Mouse (Mus musculus) liver, embryonic 11.5 days (tissue): Measurements from ENCODE around the gene Crx. TPM values are rescaled to one million over a fixed set of nuclear protein-coding genes. Genes with fewer than 3 reads are reported as not detected.
A peak's percentile ranks its signal among the peaks of the same experiment; 100 is the strongest.

Experiments used
- ATAC-seq: fragments of 200-750 bp; cut with Nextera tagmentation; replicated peaks from 2 replicates; pipeline ENCODE4 v1.8.0; 2017; ENCODE audit warnings: moderate number of reproducible peaks, mild to moderate bottlenecking, moderate TSS enrichment, moderate library complexity; ENCODE audit not compliant: low FRiP score
- DNase-seq: peaks from one replicate; pipeline ENCODE4 v3.0.0-alpha.2; 2017; ENCODE audit warnings: low spot score
- H3K27ac ChIP-seq: fragments of 300-500 bp; sonication (generic); 2 replicates; pipeline ENCODE4 v1.5.1; 2014; ENCODE audit warnings: mild to moderate bottlenecking, low read depth, low read length, control low read depth
- H3K27me3 ChIP-seq: fragments of 300-500 bp; sonication (generic); replicated peaks from 2 replicates; pipeline ENCODE4 v1.6.1; 2014; ENCODE audit warnings: low read length, mixed read lengths; ENCODE audit not compliant: control insufficient read depth, insufficient read depth
- H3K36me3 ChIP-seq: fragments of 300-500 bp; sonication (generic); 2 replicates; pipeline ENCODE4 v1.6.1; 2014; ENCODE audit warnings: mild to moderate bottlenecking, low read length, moderate library complexity, mixed read lengths; ENCODE audit not compliant: control insufficient read depth, insufficient read depth
- H3K4me1 ChIP-seq: fragments of 300-500 bp; sonication (generic); replicated peaks from 2 replicates; pipeline ENCODE4 v1.6.1; 2014; ENCODE audit warnings: low read length, mixed read lengths; ENCODE audit not compliant: control insufficient read depth, insufficient read depth
- H3K4me2 ChIP-seq: fragments of 300-500 bp; sonication (generic); 2 replicates; pipeline ENCODE4 v1.6.1; 2014; ENCODE audit warnings: mild to moderate bottlenecking, control low read depth, moderate library complexity
- H3K4me3 ChIP-seq: fragments of 300-500 bp; sonication (generic); 2 replicates; pipeline ENCODE4 v1.5.1; 2014; ENCODE audit warnings: low read depth, low read length, control low read depth
- H3K9ac ChIP-seq: fragments of 300-500 bp; sonication (generic); 2 replicates; pipeline ENCODE4 v1.6.1; 2014; ENCODE audit warnings: low read depth, low read length, control low read depth
- H3K9me3 ChIP-seq: fragments of 300-500 bp; sonication (generic); 2 replicates; pipeline ENCODE4 v1.6.1; 2016; ENCODE audit warnings: low read length, inconsistent platforms, mixed read lengths; ENCODE audit not compliant: control insufficient read depth
- WGBS: fragments of 180-500 bp; shearing (Covaris S2); extraction: QIAGEN DNeasy Blood & Tissue Kit; methylation state at CpG from one replicate; pipeline ENCODE4 v1.1.7; 2014; 5-methylcytosine and 5-hydroxymethylcytosine counted together
- polyA plus RNA-seq: library from polyadenylated mRNA; unstranded; fragments of >200 nt; fragmentation: Nextera tagmentation; extraction: Ambion mirVana; gene quantifications from 2 replicates; pipeline ENCODE4 v1.2.1, GENCODE M21; 2014

The Crx gene
- not detected in 2 replicates for polyA plus RNA-seq

- WGBS: 30% methylated on average over 4 of the region's 4 CpGs
- Histone ChIP-seq H3K9ac (no peak within 1 kb of the TSS), H3K27me3 (no peaks in the 10 kb centered on the region), H3K36me3 (no peaks in the 10 kb centered on the region), H3K27ac (no peak within 1 kb of the TSS), H3K4me2 (no peak within 1 kb of the TSS), H3K4me3 (no peak within 1 kb of the TSS), H3K4me1 (no peaks in the 10 kb centered on the region), H3K9me3 (no peaks in the 10 kb centered on the region)
- DNase-seq (no peak), ATAC-seq (no peak)
Measured at GRCm38 (mm10) chr7:15879756-15880155, at the start of gene Crx. Gene Crx, minus strand, starts transcription at chr7:15879968.

GRCm38 (mm10) chr7:15922220-15922773, 42.5 kb upstream of the Crx start, which contains the start of gene Selenow:
Gene Selenow, minus strand, starts transcription at chr7:15922402.
- Histone ChIP-seq H3K4me2 (peak within 1 kb of the TSS; percentile 93), H3K36me3 (peaks cover 17% of the 10 kb centered on the region; the same call in 1 of the 2 replicates), H3K9ac (peak within 1 kb of the TSS; percentile 90), H3K4me1 (peaks cover 30% of the 10 kb centered on the region), H3K27me3 (no peaks in the 10 kb centered on the region), H3K9me3 (no peaks in the 10 kb centered on the region), H3K4me3 (peak within 1 kb of the TSS; percentile 78), H3K27ac (peak within 1 kb of the TSS; percentile 70)
- DNase-seq (peak; percentile 92), ATAC-seq (peak; percentile 94)
- WGBS: under 1% methylated on average over 33 of the region's 33 CpGs

GRCm38 (mm10) chr7:15921796-15922195, 42.0 kb upstream of the Crx start:
- Histone ChIP-seq H3K27me3 (no peaks in the 10 kb centered on the region), H3K4me2 (peak overlapping the region; percentile 93), H3K9me3 (no peaks in the 10 kb centered on the region), H3K9ac (peak overlapping the region; percentile 90), H3K36me3 (peaks cover 19% of the 10 kb centered on the region; the same call in 1 of the 2 replicates), H3K4me3 (peak overlapping the region; percentile 78), H3K4me1 (peaks cover 30% of the 10 kb centered on the region), H3K27ac (peak overlapping the region; percentile 70)
- peak; percentile 53 for DNase-seq
- peak; percentile 44 for ATAC-seq
- 0% methylated on average over 10 of the region's 10 CpGs for WGBS

- DNase-seq: no peak
- Histone ChIP-seq H3K36me3 (peaks cover 20% of the 10 kb centered on the region; the same call in 1 of the 2 replicates), H3K27me3 (no peaks in the 10 kb centered on the region), H3K4me1 (peaks cover 30% of the 10 kb centered on the region), H3K4me2 (peak overlapping the region; percentile 93), H3K9ac (peak overlapping the region; percentile 90), H3K27ac (peak overlapping the region; percentile 25; the same call in 1 of the 2 replicates), H3K4me3 (peak overlapping the region; percentile 78), H3K9me3 (no peaks in the 10 kb centered on the region)
- 70% methylated on average over 6 of the region's 6 CpGs for WGBS
- ATAC-seq: no peak
Measured at GRCm38 (mm10) chr7:15920645-15921190, 41.0 kb upstream of the Crx start.

GRCm38 (mm10) chr7:15919947-15920346, 40.2 kb upstream of the Crx start:
- no peaks in the 10 kb centered on the region for H3K27me3 ChIP-seq
- H3K4me3 ChIP-seq: peak overlapping the region; percentile 78
- H3K9ac ChIP-seq: no peak overlapping the region
- H3K27ac ChIP-seq: no peak overlapping the region
- DNase-seq (no peak), ATAC-seq (no peak)
- peak overlapping the region; percentile 93 for H3K4me2 ChIP-seq
- no peaks in the 10 kb centered on the region for H3K9me3 ChIP-seq
- 94% methylated on average over 9 of the region's 9 CpGs for whole genome bisulfite sequencing
- H3K36me3 ChIP-seq: peaks cover 20% of the 10 kb centered on the region; the same call in 1 of the 2 replicates
- peaks cover 30% of the 10 kb centered on the region for H3K4me1 ChIP-seq

- Histone ChIP-seq H3K4me1 (peaks cover 30% of the 10 kb centered on the region), H3K9me3 (no peaks in the 10 kb centered on the region), H3K4me2 (no peak overlapping the region), H3K27ac (no peak overlapping the region), H3K36me3 (peaks cover 20% of the 10 kb centered on the region; the same call in 1 of the 2 replicates), H3K27me3 (no peaks in the 10 kb centered on the region), H3K4me3 (no peak overlapping the region), H3K9ac (no peak overlapping the region)
- no peak for ATAC-seq
- DNase-seq: no peak
Measured at GRCm38 (mm10) chr7:15918371-15918770, 38.6 kb upstream of the Crx start.

- H3K27ac ChIP-seq: no peak overlapping the region
- H3K9ac ChIP-seq: no peak overlapping the region
- H3K4me1 ChIP-seq: peaks cover 22% of the 10 kb centered on the region
- no peak overlapping the region for H3K4me2 ChIP-seq
- no peak for ATAC-seq
- H3K9me3 ChIP-seq: no peaks in the 10 kb centered on the region
- WGBS: 90% methylated on average over 4 of the region's 4 CpGs
- H3K4me3 ChIP-seq: no peak overlapping the region
- H3K27me3 ChIP-seq: no peaks in the 10 kb centered on the region
- no peak for DNase-seq
- H3K36me3 ChIP-seq: peaks cover 20% of the 10 kb centered on the region; the same call in 1 of the 2 replicates
Measured at GRCm38 (mm10) chr7:15916996-15917395, 37.2 kb upstream of the Crx start.

GRCm38 (mm10) chr7:15916134-15916723, 36.5 kb upstream of the Crx start:
- ATAC-seq: no peak
- no peak overlapping the region for H3K27ac ChIP-seq
- H3K9ac ChIP-seq: no peak overlapping the region
- H3K4me3 ChIP-seq: no peak overlapping the region
- 80% methylated on average over 3 of the region's 3 CpGs for WGBS
- DNase-seq: no peak
- H3K9me3 ChIP-seq: no peaks in the 10 kb centered on the region
- H3K36me3 ChIP-seq: peaks cover 20% of the 10 kb centered on the region; the same call in 1 of the 2 replicates
- H3K27me3 ChIP-seq: no peaks in the 10 kb centered on the region
- H3K4me1 ChIP-seq: peaks cover 19% of the 10 kb centered on the region
- no peak overlapping the region for H3K4me2 ChIP-seq
